In the genomic region with DNA sequence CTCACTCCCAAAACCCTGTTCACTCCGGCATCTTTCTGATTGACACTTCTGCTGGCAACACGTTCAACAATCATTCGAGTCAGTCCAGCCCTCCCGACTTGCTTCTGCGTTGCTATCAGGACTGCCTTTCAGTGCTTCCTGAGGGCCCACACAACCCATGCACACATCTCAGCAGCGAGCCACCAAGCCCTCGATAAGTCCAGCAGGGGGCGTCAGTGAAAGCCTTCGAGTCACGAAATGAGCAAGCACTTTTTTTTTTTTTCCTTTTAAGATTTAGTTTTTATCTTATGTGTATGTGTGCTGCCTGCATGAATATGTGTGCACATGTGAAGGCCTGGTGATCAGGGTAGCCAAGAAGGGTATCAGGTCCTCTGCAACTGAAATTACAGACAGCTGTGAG, we compare ENCODE assay signal across 7 mouse cellular contexts. TPM values are rescaled to one million over a fixed set of nuclear protein-coding genes. Genes with fewer than 3 reads are reported as not detected.
A peak's percentile ranks its signal among the peaks of the same experiment; 100 is the strongest.
DNase-seq lines count a peak whose midpoint lies in the region.

No protein-coding gene starts in this region.

- no peaks in the 10 kb centered on the region for H3K36me3 ChIP-seq in limb, embryonic 10.5 days

- H3K27me3 ChIP-seq in limb, embryonic 10.5 days (ENCODE audit: low read depth, poor library complexity, severe bottlenecking): no peaks in the 10 kb centered on the region

- WGBS in limb, embryonic 10.5 days: 38% methylated on average over 10 of the region's 10 CpGs

- no peak overlapping the region for H3K27ac ChIP-seq in limb, embryonic 10.5 days

- no peak overlapping the region for H3K4me3 ChIP-seq in limb, embryonic 10.5 days

- peak; percentile 63 for DNase-seq in layer of hippocampus, adult 11-12 months (ENCODE audit: low spot score)
- no peak for DNase-seq in layer of hippocampus, adult 9-10 months (ENCODE audit: low spot score)
- peak; percentile 18 for DNase-seq in Muller cell, postnatal 12 days (ENCODE audit: inconsistent ontology term)
- DNase-seq in c-Kit-positive CD71-positive TER-119-negative erythroid progenitor cells, embryonic 14.5 days (ENCODE audit: low read depth): peak; percentile 33
- peak; percentile 58 for DNase-seq in gastrocnemius, postnatal 10 days
- peak; percentile 68 for DNase-seq in limb, embryonic 10.5 days (ENCODE audit: low spot score)
- DNase-seq in right cerebral cortex, adult 18-20 months: peak; percentile 51

- H3K9me3 ChIP-seq in limb, embryonic 10.5 days (replicated peaks): no peaks in the 10 kb centered on the region

- 0 out of 2 replicates have a peak, but pooled peaks cover 3% of the 10 kb centered on the region for H3K4me1 ChIP-seq in limb, embryonic 10.5 days

RNA-seq across cellular contexts. Expression of gene Stam2, which starts 16.5 kb away (rescaled TPM):
- total RNA-seq in gastrocnemius, postnatal 10 days (2021): 10 to 100 TPM; 17.9 to 20.8 TPM
- polyA plus RNA-seq in limb, embryonic 10.5 days (2016; fragmentation: Nextera tagmentation; extraction: Ambion mirVana): 28.1 and 29.8 TPM in 2 replicates
